Mouse (Mus musculus): Measurements from ENCODE around the gene Crb3.

Crb3 gene

DNA sequence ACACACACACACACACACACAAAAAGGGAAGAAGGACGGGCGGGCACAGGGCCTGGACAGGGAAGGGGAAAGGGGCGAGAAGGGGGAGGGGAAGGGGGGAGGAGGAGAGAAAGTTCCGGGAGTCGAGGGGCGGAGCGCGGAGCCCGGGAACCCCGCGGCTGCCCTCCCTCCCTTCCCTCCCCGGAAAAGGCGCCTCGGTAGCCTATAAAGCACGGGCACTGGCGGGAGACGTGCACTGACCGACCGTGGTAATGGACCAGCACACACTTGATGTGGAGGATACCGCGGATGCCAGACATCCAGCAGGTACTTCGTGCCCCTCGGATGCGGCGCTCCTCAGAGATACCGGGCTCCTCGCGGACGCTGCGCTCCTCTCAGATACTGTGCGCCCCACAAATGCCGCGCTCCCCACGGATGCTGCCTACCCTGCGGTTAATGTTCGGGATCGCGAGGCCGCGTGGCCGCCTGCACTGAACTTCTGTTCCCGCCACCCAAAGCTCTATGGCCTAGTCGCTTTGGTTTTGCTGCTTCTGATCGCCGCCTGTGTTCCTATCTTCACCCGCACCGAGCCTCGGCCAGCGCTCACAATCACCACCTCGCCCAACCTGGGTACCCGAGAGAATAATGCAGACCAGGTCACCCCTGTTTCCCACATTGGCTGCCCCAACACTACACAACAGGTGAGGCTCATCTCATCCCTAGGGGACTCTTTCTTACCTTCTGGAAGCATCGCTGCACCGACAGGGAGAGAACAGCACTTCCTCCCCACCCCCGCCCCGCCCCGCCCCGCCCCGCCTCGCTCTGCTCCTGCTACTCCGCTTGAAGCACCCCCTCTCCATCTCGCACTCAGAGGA, 46.5 kb downstream of the Crb3 start, which contains the start of gene Tnfsf9:
Gene Tnfsf9, plus strand, starts transcription at position 145 of the 854 bp plus-strand sequence.
- no peak for DNase-seq (ENCODE audit: extremely low spot score, low read depth, low spot score)

DNA sequence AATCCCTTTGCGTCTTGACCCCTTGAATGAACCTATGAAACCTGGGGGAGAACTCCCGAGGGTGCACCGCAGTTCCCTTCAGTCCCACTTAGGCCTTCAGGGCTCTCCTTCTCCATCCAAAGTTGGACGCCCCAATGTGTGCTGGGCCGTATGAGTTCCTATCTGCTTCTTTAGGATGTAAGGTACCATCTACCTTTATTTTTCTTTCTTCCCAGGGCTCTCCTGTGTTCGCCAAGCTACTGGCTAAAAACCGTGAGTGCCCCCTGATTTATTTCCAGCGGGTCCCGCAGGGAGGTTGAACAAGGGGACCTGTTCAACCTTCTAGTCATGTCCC, 47.1 kb downstream of the Crb3 start:
- no peak for DNase-seq (ENCODE audit: extremely low spot score, low read depth, low spot score)

GRCm38 (mm10) chr17:57107064-57107463, 48.2 kb downstream of the Crb3 start:
- no peak for DNase-seq (ENCODE audit: extremely low spot score, low read depth, low spot score)

GRCm38 (mm10) chr17:57108040-57108665, 49.2 kb downstream of the Crb3 start:
- DNase-seq (ENCODE audit: extremely low spot score, low read depth, low spot score): no peak

- no peak for DNase-seq (ENCODE audit: extremely low spot score, low read depth, low spot score)
These were observed 49.8 kb downstream of the Crb3 start for GRCm38 (mm10) chr17:57108666-57109171.

- no peak for DNase-seq (ENCODE audit: extremely low spot score, low read depth, low spot score)
These were observed 51.1 kb downstream of the Crb3 start for GRCm38 (mm10) chr17:57110005-57110404.

GRCm38 (mm10) chr17:57112768-57113474, 54.0 kb downstream of the Crb3 start:
- no peak for DNase-seq (ENCODE audit: extremely low spot score, low read depth, low spot score)
